Mouse (Mus musculus) heart, adult 2 months (tissue): ENCODE measurements around the gene Exosc2.

Source experiments
- CTCF ChIP-seq: fragments of 200-600 bp; IDR thresholded peaks from 2 replicates; pipeline ENCODE4 v1.8.1; 2022; ENCODE audit warnings: antibody characterized with exemption, mild to moderate bottlenecking, moderate library complexity
- EP300 ChIP-seq: fragments of 200-500 bp; IDR thresholded peaks from 2 replicates; pipeline ENCODE4 v1.6.1; 2011; ENCODE audit warnings: low read depth, low read length, control low read depth; ENCODE audit not compliant: insufficient read depth
- POLR2A ChIP-seq: fragments of 200-500 bp; IDR thresholded peaks from 2 replicates; pipeline ENCODE4 v1.6.1; 2011; ENCODE audit warnings: mild to moderate bottlenecking, low read depth, low read length, control low read depth; ENCODE audit not compliant: insufficient read depth

GRCm38 (mm10) chr2:31688074-31688925 lies 17.8 kb downstream of the Exosc2 start, which contains the start of gene Abl1:
- TF ChIP-seq EP300 = peak; percentile 73
- peak; percentile 75 for TF ChIP-seq CTCF
- peak; percentile 47; the same call in 1 of the 2 replicates for TF ChIP-seq POLR2A
